Mouse (Mus musculus) embryonic facial prominence, embryonic 12.5 days (tissue): ENCODE measurements at regions not wholly inside any gene's neighbourhood (a gene's known extent, or its start where the extent isn't known, plus 50 kb on each side); places are given as distances from the start of the nearest gene placed in this dataset.

Source experiments
- ATAC-seq: fragments of 200-750 bp; cut with Nextera tagmentation; 2 replicates; pipeline ENCODE4 v1.8.0; 2017; ENCODE audit not compliant: insufficient number of reproducible peaks, insufficient read depth, low FRiP score, low TSS enrichment
- H3K27ac ChIP-seq: fragments of 300-500 bp; sonication (generic); 2 replicates; pipeline ENCODE4 v1.5.1; 2016; ENCODE audit warnings: mild to moderate bottlenecking
- H3K27me3 ChIP-seq: fragments of 300-500 bp; sonication (generic); 2 replicates; pipeline ENCODE4 v1.6.1; 2016; ENCODE audit warnings: mild to moderate bottlenecking, moderate library complexity
- H3K36me3 ChIP-seq: fragments of 300-500 bp; sonication (generic); 2 replicates; pipeline ENCODE4 v1.6.1; 2016; ENCODE audit warnings: mild to moderate bottlenecking
- H3K4me1 ChIP-seq: fragments of 300-500 bp; sonication (generic); 2 replicates; pipeline ENCODE4 v1.6.1; 2016
- H3K4me2 ChIP-seq: fragments of 300-500 bp; sonication (generic); replicated peaks from 2 replicates; pipeline ENCODE4 v1.6.1; 2016; ENCODE audit warnings: mild to moderate bottlenecking, moderate library complexity
- H3K4me3 ChIP-seq: fragments of 300-500 bp; sonication (generic); 2 replicates; pipeline ENCODE4 v1.5.1; 2016; ENCODE audit warnings: mild to moderate bottlenecking
- H3K9ac ChIP-seq: fragments of 300-500 bp; sonication (generic); 2 replicates; pipeline ENCODE4 v1.6.1; 2016; ENCODE audit warnings: mild to moderate bottlenecking, moderate library complexity
- H3K9me3 ChIP-seq: fragments of 300-500 bp; sonication (generic); 2 replicates; pipeline ENCODE4 v1.6.1; 2016; ENCODE audit warnings: mild to moderate bottlenecking, moderate library complexity
- WGBS: fragments of 180-500 bp; shearing (Covaris S2); methylation state at CpG from one replicate; pipeline ENCODE4 v1.1.7; 2016; 5-methylcytosine and 5-hydroxymethylcytosine counted together

- Histone ChIP-seq H3K27ac (no peak overlapping the region), H3K4me2 (no peak overlapping the region), H3K9ac (no peak overlapping the region), H3K36me3 (no peaks in the 10 kb centered on the region), H3K4me1 (no peaks in the 10 kb centered on the region), H3K27me3 (no peaks in the 10 kb centered on the region), H3K4me3 (no peak overlapping the region), H3K9me3 (no peaks in the 10 kb centered on the region)
- 94% methylated on average over 2 of the region's 2 CpGs for WGBS
- ATAC-seq: no peak
Measured at GRCm38 (mm10) chr10:37561705-37562104, 423.0 kb upstream of the Marcks start.

DNA sequence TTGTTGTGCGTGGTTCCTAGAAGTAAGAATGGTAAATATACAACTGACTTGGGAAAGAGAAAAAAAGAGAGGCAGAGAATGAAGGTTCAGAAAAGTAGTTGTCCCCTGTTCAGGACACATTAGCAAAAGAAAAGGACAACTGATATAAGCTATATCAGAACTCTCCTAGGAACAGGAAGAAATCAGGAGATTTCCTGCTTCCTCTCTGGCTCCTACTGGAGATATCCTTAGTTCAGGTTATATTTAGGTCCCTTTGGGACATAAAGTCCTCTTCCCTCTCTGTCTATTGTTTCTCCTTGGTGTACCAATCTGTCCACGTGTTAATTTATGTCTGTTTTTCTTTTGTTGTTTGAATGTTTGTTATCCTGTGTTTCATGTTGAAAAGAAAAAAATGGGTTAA, 410.7 kb upstream of the Marcks start:
- no peaks in the 10 kb centered on the region for H3K4me1 ChIP-seq
- 0 out of 2 replicates have a peak, but pooled peaks cover 5% of the 10 kb centered on the region for H3K9me3 ChIP-seq
- no peaks in the 10 kb centered on the region for H3K36me3 ChIP-seq
- WGBS: 78% methylated on average over 2 of the region's 2 CpGs
- H3K27me3 ChIP-seq: no peaks in the 10 kb centered on the region
- no peak overlapping the region for H3K27ac ChIP-seq
- no peak overlapping the region for H3K4me2 ChIP-seq
- ATAC-seq: no peak
- no peak overlapping the region for H3K9ac ChIP-seq
- no peak overlapping the region for H3K4me3 ChIP-seq

DNA sequence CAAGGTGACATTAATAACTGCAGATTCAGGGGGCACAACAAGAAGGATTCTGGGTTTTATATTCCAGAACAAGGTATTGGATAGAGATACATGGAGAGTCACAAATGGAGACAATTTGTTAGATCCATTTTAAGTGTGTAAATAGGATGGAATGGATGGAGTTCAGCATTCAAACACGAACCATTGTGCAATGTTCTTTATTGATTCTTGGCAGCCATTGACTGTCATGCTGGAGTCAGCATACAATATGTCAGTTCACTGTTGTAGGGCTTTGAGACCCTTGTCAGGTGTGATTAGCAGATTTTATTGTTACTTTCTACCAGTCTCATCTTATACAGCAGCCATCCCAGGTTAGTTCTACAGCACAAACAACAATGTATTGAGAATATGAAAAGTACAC, 402.0 kb upstream of the Marcks start:
- Histone ChIP-seq H3K4me3 (no peak overlapping the region), H3K4me1 (no peaks in the 10 kb centered on the region), H3K9me3 (no peaks in the 10 kb centered on the region), H3K36me3 (no peaks in the 10 kb centered on the region), H3K9ac (no peak overlapping the region), H3K27ac (no peak overlapping the region), H3K27me3 (no peaks in the 10 kb centered on the region), H3K4me2 (no peak overlapping the region)
- WGBS: 90% methylated on average over 1 of the region's 1 CpGs
- ATAC-seq: no peak

DNA sequence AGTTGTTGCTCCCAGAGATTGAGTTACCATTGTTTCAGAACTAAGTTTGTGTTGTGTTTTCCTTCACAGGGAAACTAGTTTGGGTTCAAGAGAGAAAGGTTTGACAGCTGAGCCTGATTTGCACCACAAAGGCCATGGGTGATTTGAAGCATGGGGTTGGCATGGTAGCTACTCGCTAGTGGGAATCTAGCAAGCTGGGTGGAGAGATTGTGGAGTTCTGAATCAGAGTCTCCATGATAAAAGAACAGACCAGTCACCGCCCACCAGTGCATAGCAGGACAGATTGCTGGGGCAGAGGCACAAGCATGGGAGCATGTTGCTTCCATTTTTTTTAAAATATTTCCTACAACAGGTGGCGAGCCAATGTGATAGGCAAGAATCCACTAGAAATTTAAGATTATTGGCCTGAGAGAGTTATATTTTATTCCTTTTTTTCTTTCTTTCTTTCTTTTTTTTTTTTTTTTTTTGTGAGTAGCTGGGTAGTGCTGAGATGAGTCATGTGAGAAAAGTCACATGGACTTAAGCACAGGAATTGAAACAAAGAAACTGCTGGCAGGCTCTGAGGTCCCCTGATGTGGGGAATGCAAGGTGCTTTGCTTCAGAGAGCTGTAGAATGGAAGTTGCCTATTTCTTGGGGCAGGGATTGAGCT, 367.4 kb upstream of the Marcks start:
- H3K4me2 ChIP-seq: no peak overlapping the region
- no peaks in the 10 kb centered on the region for H3K36me3 ChIP-seq
- ATAC-seq: no peak
- no peaks in the 10 kb centered on the region for H3K27me3 ChIP-seq
- no peak overlapping the region for H3K9ac ChIP-seq
- no peak overlapping the region for H3K27ac ChIP-seq
- H3K4me1 ChIP-seq: no peaks in the 10 kb centered on the region
- H3K9me3 ChIP-seq: no peaks in the 10 kb centered on the region
- no peak overlapping the region for H3K4me3 ChIP-seq
- WGBS: 86% methylated on average over 3 of the region's 3 CpGs

DNA sequence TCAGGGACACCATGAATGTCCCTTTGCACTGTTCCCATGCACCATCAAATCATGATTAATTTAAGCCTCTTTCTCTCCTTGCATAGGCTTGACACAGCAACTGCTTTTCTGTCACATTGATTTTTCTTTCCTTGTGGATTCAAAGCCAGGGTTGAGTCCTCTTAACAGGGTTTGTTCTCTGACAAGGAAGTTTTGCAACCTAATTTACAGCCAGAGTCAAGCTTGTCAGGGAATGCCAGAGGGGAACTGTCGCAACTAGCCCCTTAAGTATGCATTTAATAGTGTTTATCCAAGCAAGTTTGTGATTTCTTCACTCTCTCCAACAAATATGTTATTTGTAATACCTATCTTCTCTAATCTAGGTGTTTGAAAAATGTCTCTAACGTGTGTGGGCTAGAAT, 365.7 kb upstream of the Marcks start:
- no peak overlapping the region for H3K9ac ChIP-seq
- H3K27me3 ChIP-seq: no peaks in the 10 kb centered on the region
- ATAC-seq: no peak
- H3K9me3 ChIP-seq: no peaks in the 10 kb centered on the region
- H3K4me1 ChIP-seq: no peaks in the 10 kb centered on the region
- H3K4me3 ChIP-seq: no peak overlapping the region
- H3K27ac ChIP-seq: no peak overlapping the region
- H3K4me2 ChIP-seq: no peak overlapping the region
- WGBS: 69% methylated on average over 2 of the region's 2 CpGs
- H3K36me3 ChIP-seq: no peaks in the 10 kb centered on the region

GRCm38 (mm10) chr10:37502505-37502904, 363.8 kb upstream of the Marcks start:
- H3K4me3 ChIP-seq: no peak overlapping the region
- no peaks in the 10 kb centered on the region for H3K27me3 ChIP-seq
- H3K36me3 ChIP-seq: no peaks in the 10 kb centered on the region
- ATAC-seq: no peak
- no peak overlapping the region for H3K9ac ChIP-seq
- no peaks in the 10 kb centered on the region for H3K9me3 ChIP-seq
- H3K27ac ChIP-seq: no peak overlapping the region
- no peak overlapping the region for H3K4me2 ChIP-seq
- H3K4me1 ChIP-seq: no peaks in the 10 kb centered on the region

- Histone ChIP-seq H3K9ac (no peak overlapping the region), H3K9me3 (no peaks in the 10 kb centered on the region), H3K4me2 (no peak overlapping the region), H3K36me3 (no peaks in the 10 kb centered on the region), H3K27me3 (no peaks in the 10 kb centered on the region), H3K4me1 (no peaks in the 10 kb centered on the region), H3K4me3 (no peak overlapping the region), H3K27ac (no peak overlapping the region)
- WGBS: 90% methylated on average over 2 of the region's 2 CpGs
- ATAC-seq: no peak
Measured at GRCm38 (mm10) chr10:37501043-37501442, 362.3 kb upstream of the Marcks start.

DNA sequence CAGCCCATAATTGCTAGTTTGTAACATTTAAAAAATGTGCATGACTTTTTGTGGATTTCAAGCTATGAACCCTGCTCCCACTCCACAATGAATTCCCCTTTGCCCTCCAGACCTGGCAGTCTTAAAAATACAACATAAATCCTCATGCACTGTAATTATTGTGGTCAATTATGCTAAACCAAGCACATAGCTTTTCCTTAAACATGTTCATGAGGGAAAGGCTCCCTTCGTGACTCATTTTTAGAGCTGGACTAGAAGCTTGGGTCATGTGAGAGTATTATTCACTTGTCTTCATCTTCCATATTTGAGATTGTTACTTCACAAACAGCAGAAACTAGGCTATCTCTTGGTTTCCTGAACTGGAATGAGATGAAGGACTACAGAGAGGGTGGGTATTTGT, 356.7 kb upstream of the Marcks start:
- no peaks in the 10 kb centered on the region for H3K27me3 ChIP-seq
- no peak overlapping the region for H3K4me3 ChIP-seq
- H3K27ac ChIP-seq: no peak overlapping the region
- peaks cover 7% of the 10 kb centered on the region; the same call in 1 of the 2 replicates for H3K4me1 ChIP-seq
- H3K9ac ChIP-seq: no peak overlapping the region
- no peak overlapping the region for H3K4me2 ChIP-seq
- H3K36me3 ChIP-seq: no peaks in the 10 kb centered on the region
- 55% methylated on average over 1 of the region's 1 CpGs for WGBS
- no peaks in the 10 kb centered on the region for H3K9me3 ChIP-seq
- no peak for ATAC-seq

DNA sequence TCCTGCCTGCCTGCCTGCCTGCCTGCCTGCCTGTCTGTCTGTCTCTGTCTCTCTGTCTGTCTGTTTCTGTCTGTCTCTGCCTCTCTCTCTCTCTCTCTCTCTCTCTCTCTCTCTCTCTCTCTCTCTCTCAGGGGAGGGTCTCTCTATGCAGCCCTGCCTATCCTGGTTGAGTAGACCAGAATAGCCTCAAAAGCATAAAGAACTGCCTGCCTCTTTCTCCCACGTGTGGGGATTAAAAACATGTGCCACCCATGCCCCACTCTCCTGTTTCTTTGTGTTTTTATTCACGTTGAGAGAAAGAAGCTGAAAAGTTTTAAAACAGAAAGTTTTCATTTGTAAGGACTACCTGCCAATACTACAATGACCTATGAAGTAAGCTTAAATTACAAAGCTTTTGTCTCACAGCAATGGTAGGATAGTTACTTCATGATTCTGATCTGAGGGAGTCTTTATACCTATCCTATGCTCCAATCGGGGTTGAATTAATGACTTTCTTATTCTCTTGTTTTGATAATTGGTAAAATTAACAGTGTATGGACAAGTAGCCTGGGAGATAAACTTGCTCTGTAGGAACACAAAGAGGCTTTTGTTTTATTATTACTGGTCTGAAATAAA, 355.9 kb upstream of the Marcks start:
- no peak overlapping the region for H3K27ac ChIP-seq
- no peak overlapping the region for H3K4me2 ChIP-seq
- peaks cover 7% of the 10 kb centered on the region; the same call in 1 of the 2 replicates for H3K4me1 ChIP-seq
- 28% methylated on average over 3 of the region's 3 CpGs for WGBS
- H3K9me3 ChIP-seq: no peaks in the 10 kb centered on the region
- H3K4me3 ChIP-seq: no peak overlapping the region
- no peaks in the 10 kb centered on the region for H3K36me3 ChIP-seq
- H3K9ac ChIP-seq: no peak overlapping the region
- H3K27me3 ChIP-seq: no peaks in the 10 kb centered on the region
- ATAC-seq: no peak

- H3K27ac ChIP-seq: no peak overlapping the region
- H3K27me3 ChIP-seq: no peaks in the 10 kb centered on the region
- 47% methylated on average over 2 of the region's 2 CpGs for whole genome bisulfite sequencing
- no peak for ATAC-seq
- no peak overlapping the region for H3K9ac ChIP-seq
- no peak overlapping the region for H3K4me2 ChIP-seq
- H3K9me3 ChIP-seq: no peaks in the 10 kb centered on the region
- H3K36me3 ChIP-seq: no peaks in the 10 kb centered on the region
- no peak overlapping the region for H3K4me3 ChIP-seq
- peaks cover 7% of the 10 kb centered on the region; the same call in 1 of the 2 replicates for H3K4me1 ChIP-seq
Measured at GRCm38 (mm10) chr10:37494098-37494497, 355.4 kb upstream of the Marcks start.

DNA sequence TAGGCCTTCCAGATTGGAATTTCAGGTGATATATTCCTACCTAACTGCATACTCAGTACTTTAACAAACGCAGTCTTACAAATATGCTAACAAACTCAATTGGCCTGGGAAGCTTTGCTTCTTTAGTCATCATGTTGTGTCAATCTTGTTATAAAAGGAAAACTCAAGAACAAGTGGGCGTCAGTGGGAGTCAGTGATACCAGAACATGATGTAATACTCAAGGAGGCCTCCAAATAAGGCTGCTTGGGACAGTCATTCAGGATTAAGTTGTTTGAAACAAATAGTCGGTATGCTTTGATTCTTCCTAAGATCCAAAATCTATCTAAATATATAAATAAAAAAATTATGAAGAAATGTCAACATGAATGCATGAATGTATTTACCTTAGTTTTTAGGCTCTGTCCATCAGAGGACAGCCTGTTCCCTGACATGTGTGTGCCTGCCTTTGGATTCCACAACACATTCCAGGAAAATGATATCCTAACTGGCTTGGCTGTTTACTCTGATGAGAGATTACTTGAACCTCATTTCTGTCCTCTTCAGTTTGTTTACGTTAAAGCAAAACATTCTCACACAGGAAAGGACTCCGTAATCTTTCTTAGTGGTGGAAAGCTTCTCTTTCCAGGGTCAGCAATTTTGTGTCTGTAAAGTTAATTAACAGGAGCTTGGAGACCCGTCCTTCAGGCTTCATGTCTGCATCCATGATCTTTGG, 345.7 kb upstream of the Marcks start:
- 64% methylated on average over 6 of the region's 6 CpGs for WGBS
- no peak for ATAC-seq
- Histone ChIP-seq H3K4me1 (no peaks in the 10 kb centered on the region), H3K4me2 (no peak overlapping the region), H3K4me3 (no peak overlapping the region), H3K27ac (no peak overlapping the region), H3K9me3 (no peaks in the 10 kb centered on the region), H3K36me3 (no peaks in the 10 kb centered on the region), H3K27me3 (no peaks in the 10 kb centered on the region), H3K9ac (no peak overlapping the region)

- 37% methylated on average over 4 of the region's 4 CpGs for WGBS
- no peak for ATAC-seq
- Histone ChIP-seq H3K9ac (no peak overlapping the region), H3K27me3 (no peaks in the 10 kb centered on the region), H3K4me3 (no peak overlapping the region), H3K4me2 (no peak overlapping the region), H3K9me3 (no peaks in the 10 kb centered on the region), H3K4me1 (no peaks in the 10 kb centered on the region), H3K27ac (no peak overlapping the region), H3K36me3 (no peaks in the 10 kb centered on the region)
Measured at GRCm38 (mm10) chr10:37483521-37483920, 344.8 kb upstream of the Marcks start.
